In genomic region chr8:120485551-120486476, GRCm38 (mm10) we compare ENCODE assay signal across 8 mouse cellular contexts.
DNase-seq lines count a peak whose midpoint lies in the region; ATAC-seq lines count a peak whose summit lies in the region.

No protein-coding gene starts in this region.

- WGBS in heart, embryonic 12.5 days = 37% methylated on average over 21 of the region's 21 CpGs
- WGBS in hindbrain, embryonic 13.5 days = 19% methylated on average over 21 of the region's 21 CpGs
- WGBS in midbrain, embryonic 11.5 days = 19% methylated on average over 21 of the region's 21 CpGs

- peak overlapping the region; percentile 92 for H3K4me2 ChIP-seq in heart, embryonic 12.5 days
- H3K4me2 ChIP-seq in hindbrain, embryonic 13.5 days = peak overlapping the region; percentile 94
- H3K4me2 ChIP-seq in midbrain, embryonic 11.5 days = peak overlapping the region; percentile 96

- H3K9ac ChIP-seq in heart, embryonic 12.5 days = peak overlapping the region; percentile 95; the same call in 1 of the 2 replicates
- H3K9ac ChIP-seq in hindbrain, embryonic 13.5 days = peak overlapping the region; percentile 98
- H3K9ac ChIP-seq in midbrain, embryonic 11.5 days (ENCODE audit: low read length) = peak overlapping the region; percentile 98

- DNase-seq in heart, adult 8-10 months (ENCODE audit: low spot score) = no peak
- peak; percentile 87 for DNase-seq in MN1 (ENCODE audit: low spot score)
- peak; percentile 89 for DNase-seq in midbrain, embryonic 11.5 days (ENCODE audit: low spot score, missing footprints)
- no peak for DNase-seq in adrenal gland, postnatal 10 days
- DNase-seq in frontal cortex, postnatal 36 days (ENCODE audit: low spot score in 2 of 2) = no peak
- DNase-seq in testis, postnatal 14 days (ENCODE audit: low spot score) = no peak

- peak overlapping the region; percentile 91 for H3K4me3 ChIP-seq in heart, embryonic 12.5 days
- peak overlapping the region; percentile 91 for H3K4me3 ChIP-seq in hindbrain, embryonic 13.5 days
- H3K4me3 ChIP-seq in midbrain, embryonic 11.5 days (ENCODE audit: low read depth, low read length) = peak overlapping the region; percentile 85; the same call in 1 of the 2 replicates

- no peaks in the 10 kb centered on the region for H3K27me3 ChIP-seq in heart, embryonic 12.5 days (replicated peaks)
- H3K27me3 ChIP-seq in hindbrain, embryonic 13.5 days = no peaks in the 10 kb centered on the region
- peaks cover 7% of the 10 kb centered on the region for H3K27me3 ChIP-seq in midbrain, embryonic 11.5 days (ENCODE audit: control insufficient read depth, insufficient read depth, low read length)

- H3K36me3 ChIP-seq in heart, embryonic 12.5 days = no peaks in the 10 kb centered on the region
- no peaks in the 10 kb centered on the region for H3K36me3 ChIP-seq in hindbrain, embryonic 13.5 days
- H3K36me3 ChIP-seq in midbrain, embryonic 11.5 days (ENCODE audit: control insufficient read depth, insufficient read depth, low read length) = no peaks in the 10 kb centered on the region

- no peak overlapping the region for H3K27ac ChIP-seq in heart, embryonic 12.5 days (ENCODE audit: poor library complexity, severe bottlenecking)
- peak overlapping the region; percentile 100 for H3K27ac ChIP-seq in hindbrain, embryonic 13.5 days
- H3K27ac ChIP-seq in midbrain, embryonic 11.5 days (ENCODE audit: low read depth, low read length) = peak overlapping the region; percentile 100

- no peak for ATAC-seq in heart, embryonic 12.5 days (ENCODE audit: insufficient number of reproducible peaks, low FRiP score)
- ATAC-seq in hindbrain, embryonic 13.5 days (ENCODE audit: low FRiP score) = no peak
- no peak for ATAC-seq in midbrain, embryonic 11.5 days (ENCODE audit: low FRiP score)

- H3K9me3 ChIP-seq in heart, embryonic 12.5 days (replicated peaks) = no peaks in the 10 kb centered on the region
- H3K9me3 ChIP-seq in hindbrain, embryonic 13.5 days = no peaks in the 10 kb centered on the region
- no peaks in the 10 kb centered on the region for H3K9me3 ChIP-seq in midbrain, embryonic 11.5 days (ENCODE audit: control insufficient read depth, low read length)

- H3K4me1 ChIP-seq in heart, embryonic 12.5 days (replicated peaks) = peaks cover 44% of the 10 kb centered on the region
- H3K4me1 ChIP-seq in hindbrain, embryonic 13.5 days (replicated peaks) = peaks cover 58% of the 10 kb centered on the region
- H3K4me1 ChIP-seq in midbrain, embryonic 11.5 days (ENCODE audit: control insufficient read depth, insufficient read depth, low read length) = peaks cover 46% of the 10 kb centered on the region

Comparison
In these comparisons a context has a peak if more than half of its experiments do, and no peak if none do; other contexts are left out.
1. DNase-seq: peak in MN1 (single experiment) and midbrain, embryonic 11.5 days (single experiment); none in heart, adult 8-10 months (single experiment), adrenal gland, postnatal 10 days (single experiment), frontal cortex, postnatal 36 days (0 of 2) and testis, postnatal 14 days (single experiment).
2. Peak in every context shown above with its lines, with median percentiles within 50 percentile points of each other: H3K4me2 ChIP-seq, H3K4me3 ChIP-seq and H3K9ac ChIP-seq.